Mouse (Mus musculus): Measurements from ENCODE around the gene Prickle1.

- TF ChIP-seq POLR2A (IDR thresholded peaks at IDR 0.05; ENCODE audit: borderline replicate concordance, low read depth, low read length) (no peak), CTCF (IDR thresholded peaks at IDR 0.05; ENCODE audit: low read depth, low read length) (no peak)
These were observed 110.4 kb downstream of the Prickle1 start for GRCm38 (mm10) chr15:93485252-93485651.
